Mouse (Mus musculus): ENCODE results near the gene Gm340. TPM values are rescaled to one million over a fixed set of nuclear protein-coding genes. Genes with fewer than 3 reads are reported as not detected.
A peak's percentile ranks its signal among the peaks of the same experiment; 100 is the strongest.

Gm340 gene
- polyA plus RNA-seq, 1 experiment from 2014 or later = 1.2 TPM

DNA sequence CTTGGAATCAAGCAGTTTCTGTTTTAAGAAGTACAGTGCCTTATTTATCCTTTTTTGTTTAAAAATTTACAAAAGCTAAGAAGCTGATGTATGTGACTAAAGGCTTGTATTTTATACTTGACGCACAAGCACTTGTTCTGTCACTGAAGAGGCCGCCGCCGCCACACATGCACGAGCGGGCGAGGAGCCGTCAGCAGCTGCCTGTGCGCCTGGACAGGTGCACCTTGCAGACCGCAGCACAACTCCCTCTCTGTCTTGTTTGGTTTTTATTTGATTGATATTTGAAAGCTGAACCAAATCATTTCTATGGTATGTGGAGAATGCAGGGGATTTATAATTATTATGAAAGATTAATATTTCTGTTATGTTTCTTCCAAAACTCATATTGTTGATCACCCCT is 4.6 kb downstream of the Gm340 start:
- H3K27me3 ChIP-seq = no peaks in the 10 kb centered on the region
- H3K9ac ChIP-seq = no peak overlapping the region
- no peak overlapping the region for H3K27ac ChIP-seq
- ATAC-seq (replicated peaks; ENCODE audit: insufficient number of reproducible peaks, insufficient read depth, low FRiP score, low read depth) = no peak
- no peaks in the 10 kb centered on the region for H3K9me3 ChIP-seq (replicated peaks)
- peaks cover 32% of the 10 kb centered on the region for H3K36me3 ChIP-seq
- peaks cover under 1% of the 10 kb centered on the region; the same call in 1 of the 2 replicates for H3K4me1 ChIP-seq (replicated peaks)
- H3K4me3 ChIP-seq = no peak overlapping the region
- WGBS = 92% methylated on average over 10 of the region's 10 CpGs
- H3K4me2 ChIP-seq = no peak overlapping the region

DNA sequence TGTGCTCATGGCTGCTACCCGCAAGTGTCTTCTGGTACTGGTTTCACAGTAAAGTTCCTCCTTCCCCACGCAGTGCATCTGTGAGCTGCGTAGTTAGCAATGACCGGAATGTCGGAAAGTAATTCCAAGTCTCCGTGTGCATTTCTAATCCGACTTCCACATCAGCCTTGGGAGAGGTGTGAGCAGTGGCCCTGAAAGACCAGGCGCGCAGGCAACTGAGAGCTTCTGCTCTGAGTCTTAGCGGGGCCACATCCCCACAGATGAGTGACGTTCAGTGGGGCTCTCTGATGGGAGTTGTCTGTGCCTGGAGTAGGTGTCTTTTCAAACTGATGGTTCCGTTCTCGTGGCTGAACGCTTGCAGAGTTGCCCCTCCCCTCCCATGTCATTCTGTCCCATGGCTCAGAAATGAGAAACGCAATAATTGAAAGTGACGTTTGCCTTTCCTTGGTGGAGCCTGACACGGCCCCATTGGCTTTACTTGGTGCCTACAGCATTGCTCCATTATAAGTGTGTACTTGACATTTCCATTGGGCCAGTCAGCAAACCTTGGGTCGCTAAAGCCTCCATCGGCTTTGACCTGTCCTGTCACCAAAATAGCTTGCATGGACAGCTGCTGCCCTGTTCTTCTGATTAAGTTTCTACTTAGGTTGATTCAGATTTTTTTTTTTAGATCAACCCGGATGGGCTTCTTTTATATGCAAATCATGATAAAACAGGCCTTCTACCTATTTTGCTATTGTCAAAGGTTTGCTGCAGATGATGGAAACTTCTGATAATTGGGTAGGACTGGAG is 5.5 kb downstream of the Gm340 start:
- no peaks in the 10 kb centered on the region for H3K9me3 ChIP-seq (replicated peaks)
- peaks cover 25% of the 10 kb centered on the region for H3K36me3 ChIP-seq
- 80% methylated on average over 20 of the region's 20 CpGs for WGBS
- H3K4me1 ChIP-seq (replicated peaks) = peaks cover 7% of the 10 kb centered on the region; the same call in 1 of the 2 replicates
- H3K27ac ChIP-seq = no peak overlapping the region
- no peaks in the 10 kb centered on the region for H3K27me3 ChIP-seq
- H3K4me3 ChIP-seq = no peak overlapping the region
- ATAC-seq (replicated peaks; ENCODE audit: insufficient number of reproducible peaks, insufficient read depth, low FRiP score, low read depth) = no peak
- no peak overlapping the region for H3K9ac ChIP-seq
- no peak overlapping the region for H3K4me2 ChIP-seq

DNA sequence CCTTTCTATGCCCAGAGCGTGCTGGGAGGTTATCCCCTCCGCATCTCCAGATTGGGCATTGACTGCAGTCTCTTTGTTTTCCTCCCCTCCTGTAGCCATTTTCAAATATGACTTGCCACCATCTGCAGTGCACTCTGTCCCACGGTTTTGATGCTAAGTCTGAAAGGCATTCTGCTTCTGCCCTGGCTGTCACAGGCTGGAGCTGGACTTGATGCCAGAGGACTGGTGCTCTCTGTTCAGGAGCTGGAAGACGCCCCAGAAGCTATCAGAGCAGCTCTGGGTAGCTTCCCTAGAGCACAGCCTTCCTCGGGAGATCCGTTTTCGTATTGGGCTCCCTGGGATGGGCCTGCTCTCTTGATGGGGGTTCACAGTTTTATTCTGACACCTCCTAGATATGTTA is 6.9 kb downstream of the Gm340 start:
- H3K27ac ChIP-seq = no peak overlapping the region
- 82% methylated on average over 7 of the region's 7 CpGs for WGBS
- no peaks in the 10 kb centered on the region for H3K27me3 ChIP-seq
- no peak overlapping the region for H3K4me2 ChIP-seq
- H3K4me3 ChIP-seq = no peak overlapping the region
- H3K9me3 ChIP-seq (replicated peaks) = no peaks in the 10 kb centered on the region
- H3K36me3 ChIP-seq = 0 out of 2 replicates have a peak, but pooled peaks cover 11% of the 10 kb centered on the region
- H3K4me1 ChIP-seq (replicated peaks) = peaks cover 7% of the 10 kb centered on the region; the same call in 1 of the 2 replicates
- no peak for ATAC-seq (replicated peaks; ENCODE audit: insufficient number of reproducible peaks, insufficient read depth, low FRiP score, low read depth)
- H3K9ac ChIP-seq = no peak overlapping the region

DNA sequence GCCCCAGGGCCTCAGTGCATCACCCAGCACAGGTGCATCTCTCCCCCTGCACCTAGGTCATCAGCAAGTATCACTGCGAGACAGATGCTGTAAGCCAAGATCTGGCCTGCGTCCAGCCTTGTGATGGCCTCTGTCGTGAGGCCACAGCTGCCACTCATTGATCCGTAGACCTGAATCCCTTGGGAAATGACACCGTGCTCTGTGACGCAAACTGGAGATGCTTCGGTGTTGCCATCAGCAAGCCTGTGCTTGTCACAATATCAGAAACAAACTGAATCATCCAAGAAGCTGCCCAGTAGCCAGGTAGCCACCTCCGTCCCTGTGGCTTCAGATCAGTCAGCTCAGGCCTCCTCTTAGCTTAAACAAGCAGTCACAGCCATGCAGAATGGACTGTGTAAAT is 7.5 kb downstream of the Gm340 start:
- Histone ChIP-seq H3K9ac (no peak overlapping the region), H3K9me3 (replicated peaks) (no peaks in the 10 kb centered on the region), H3K4me1 (replicated peaks) (peaks cover 7% of the 10 kb centered on the region; the same call in 1 of the 2 replicates), H3K36me3 (0 out of 2 replicates have a peak, but pooled peaks cover 8% of the 10 kb centered on the region), H3K4me3 (no peak overlapping the region), H3K4me2 (no peak overlapping the region), H3K27me3 (no peaks in the 10 kb centered on the region), H3K27ac (no peak overlapping the region)
- no peak for ATAC-seq (replicated peaks; ENCODE audit: insufficient number of reproducible peaks, insufficient read depth, low FRiP score, low read depth)
- WGBS = 86% methylated on average over 8 of the region's 8 CpGs

DNA sequence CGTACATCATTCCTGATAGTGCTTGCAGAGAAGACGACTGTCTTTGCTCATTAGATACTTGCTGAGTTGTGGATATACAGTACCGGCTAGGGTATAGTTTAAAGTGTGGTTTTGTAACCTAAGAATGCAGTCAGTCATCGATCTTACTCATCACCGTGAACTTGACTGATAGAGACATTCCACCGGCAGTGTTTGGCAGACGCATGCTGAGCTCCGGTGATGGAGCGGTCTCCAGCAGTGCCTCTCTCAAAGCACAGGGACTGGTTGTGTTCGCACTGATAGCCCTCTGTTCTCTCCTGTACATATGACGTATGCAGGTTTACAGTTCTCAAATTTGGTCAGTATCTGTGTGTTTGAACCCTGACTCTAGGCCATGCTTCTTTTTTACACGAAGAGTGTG is 9.6 kb downstream of the Gm340 start:
- Histone ChIP-seq H3K4me3 (no peak overlapping the region), H3K36me3 (no peaks in the 10 kb centered on the region), H3K27me3 (no peaks in the 10 kb centered on the region), H3K9me3 (replicated peaks) (no peaks in the 10 kb centered on the region), H3K4me2 (no peak overlapping the region), H3K4me1 (replicated peaks) (peaks cover 9% of the 10 kb centered on the region), H3K9ac (no peak overlapping the region), H3K27ac (no peak overlapping the region)
- WGBS = 43% methylated on average over 12 of the region's 12 CpGs
- ATAC-seq (replicated peaks; ENCODE audit: insufficient number of reproducible peaks, insufficient read depth, low FRiP score, low read depth) = no peak

DNA sequence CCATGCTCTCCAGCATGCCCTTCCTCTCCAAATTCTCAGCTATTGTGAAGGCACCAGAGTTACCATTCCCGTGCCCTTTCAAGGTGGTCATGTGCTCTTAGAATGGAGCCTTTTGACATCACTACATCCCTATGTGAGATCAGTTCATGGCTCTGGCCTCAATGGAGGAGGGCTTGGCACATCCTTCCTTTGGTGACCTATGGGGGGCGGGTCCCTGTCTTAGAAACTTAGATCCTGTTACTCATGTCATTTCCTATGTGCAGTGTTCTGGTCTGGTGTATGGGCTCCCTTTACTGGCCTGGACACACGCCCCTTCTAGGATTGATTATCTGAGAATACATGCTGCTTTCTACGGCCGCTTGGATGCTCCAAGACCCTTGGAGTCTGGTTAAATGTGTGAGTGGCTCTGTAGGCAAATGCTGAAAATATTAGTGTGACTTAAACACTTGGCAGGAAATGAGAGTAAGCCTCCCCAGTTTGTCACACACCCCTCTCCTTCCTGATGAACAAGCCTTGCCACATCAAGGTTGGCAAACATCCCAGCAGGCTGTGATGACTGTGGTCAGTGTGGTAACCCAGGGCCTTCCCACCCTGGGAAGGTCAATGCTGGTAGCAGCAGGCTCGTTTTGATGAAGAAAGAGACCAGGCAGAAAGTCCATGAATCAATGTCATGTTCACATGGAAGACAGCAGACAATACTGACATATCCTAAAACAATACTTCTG is 15.2 kb downstream of the Gm340 start:
- Histone ChIP-seq H3K27ac (no peak overlapping the region), H3K9ac (no peak overlapping the region)

DNA sequence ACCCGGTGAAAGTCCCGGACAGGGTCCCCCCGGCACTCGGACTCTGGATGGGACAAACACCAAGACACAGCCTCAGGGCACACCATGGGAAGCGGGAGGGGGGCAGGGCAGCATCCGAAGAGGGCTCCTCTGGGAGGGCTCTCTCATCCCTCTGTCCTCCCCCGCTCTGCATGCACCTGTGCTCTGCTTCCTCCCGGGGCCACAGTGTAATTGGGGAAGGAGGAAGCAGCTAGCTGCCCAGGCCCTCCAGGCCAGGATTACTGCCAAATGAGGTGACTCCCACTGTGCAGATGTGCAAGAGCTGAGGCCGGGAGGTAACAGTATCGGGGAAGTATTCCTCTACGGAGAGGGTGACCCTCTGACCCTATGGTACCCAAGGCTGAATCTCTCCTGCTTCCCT is 18.5 kb downstream of the Gm340 start:
- H3K4me2 ChIP-seq = no peak overlapping the region
- H3K4me1 ChIP-seq (replicated peaks) = peaks cover 10% of the 10 kb centered on the region
- H3K4me3 ChIP-seq = no peak overlapping the region
- H3K9me3 ChIP-seq (replicated peaks) = no peaks in the 10 kb centered on the region
- no peak for ATAC-seq (replicated peaks; ENCODE audit: insufficient number of reproducible peaks, insufficient read depth, low FRiP score, low read depth)
- 59% methylated on average over 11 of the region's 11 CpGs for WGBS
- H3K36me3 ChIP-seq = no peaks in the 10 kb centered on the region
- H3K9ac ChIP-seq = no peak overlapping the region
- H3K27ac ChIP-seq = no peak overlapping the region
- H3K27me3 ChIP-seq = no peaks in the 10 kb centered on the region

More for the DNA sequence above, 15.2 kb downstream of the Gm340 start:
- Histone ChIP-seq H3K36me3 (no peaks in the 10 kb centered on the region), H3K4me1 (replicated peaks) (peaks cover 11% of the 10 kb centered on the region), H3K4me2 (no peak overlapping the region), H3K9me3 (replicated peaks) (no peaks in the 10 kb centered on the region), H3K4me3 (no peak overlapping the region), H3K27me3 (no peaks in the 10 kb centered on the region)
- 68% methylated on average over 6 of the region's 6 CpGs for WGBS
- ATAC-seq (replicated peaks; ENCODE audit: insufficient number of reproducible peaks, insufficient read depth, low FRiP score, low read depth) = peak; percentile 32; the same call in 1 of the 2 replicates

DNA sequence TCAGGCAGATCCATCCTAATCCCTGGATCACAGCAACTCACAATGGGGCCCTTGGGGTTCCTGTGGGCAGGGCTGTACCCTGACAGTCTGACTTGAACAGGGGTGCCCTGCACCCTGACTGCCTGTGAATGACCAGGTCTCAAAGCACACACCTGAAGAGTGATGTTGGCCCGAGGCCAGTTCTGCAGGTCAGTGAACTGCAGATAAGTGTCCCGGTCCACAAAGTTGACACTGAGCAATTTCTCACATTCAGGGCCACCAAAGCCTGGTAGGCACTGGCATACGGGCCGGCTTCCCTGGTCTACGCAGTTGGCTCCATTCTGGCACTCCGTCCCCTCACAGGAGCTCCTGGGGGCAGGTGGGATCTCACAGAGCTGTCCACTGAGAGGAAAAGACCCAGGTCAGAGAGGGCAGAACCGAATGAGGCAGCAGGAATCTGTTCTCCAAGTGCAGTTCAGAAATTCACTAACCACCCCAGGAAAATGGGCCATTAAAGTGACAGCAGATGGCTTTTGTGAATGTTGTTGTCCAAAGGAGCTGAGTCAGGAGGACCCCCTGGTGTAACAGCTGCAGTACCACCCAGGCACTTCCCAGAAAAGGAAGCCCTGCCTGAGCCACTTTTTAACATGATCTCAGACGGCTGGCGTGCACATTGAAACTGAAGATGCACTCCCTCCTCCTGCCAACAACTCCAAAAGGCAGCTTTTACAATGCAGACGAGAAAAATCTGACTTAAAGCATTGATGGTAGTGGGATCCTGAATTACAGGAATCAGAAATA is 24.2 kb downstream of the Gm340 start:
- 74% methylated on average over 10 of the region's 10 CpGs for WGBS
- Histone ChIP-seq H3K9ac (no peak overlapping the region), H3K27ac (no peak overlapping the region), H3K4me3 (no peak overlapping the region), H3K27me3 (no peaks in the 10 kb centered on the region), H3K4me1 (replicated peaks) (no peaks in the 10 kb centered on the region), H3K9me3 (replicated peaks) (no peaks in the 10 kb centered on the region), H3K4me2 (no peak overlapping the region), H3K36me3 (no peaks in the 10 kb centered on the region)
- ATAC-seq (replicated peaks; ENCODE audit: insufficient number of reproducible peaks, insufficient read depth, low FRiP score, low read depth) = no peak

DNA sequence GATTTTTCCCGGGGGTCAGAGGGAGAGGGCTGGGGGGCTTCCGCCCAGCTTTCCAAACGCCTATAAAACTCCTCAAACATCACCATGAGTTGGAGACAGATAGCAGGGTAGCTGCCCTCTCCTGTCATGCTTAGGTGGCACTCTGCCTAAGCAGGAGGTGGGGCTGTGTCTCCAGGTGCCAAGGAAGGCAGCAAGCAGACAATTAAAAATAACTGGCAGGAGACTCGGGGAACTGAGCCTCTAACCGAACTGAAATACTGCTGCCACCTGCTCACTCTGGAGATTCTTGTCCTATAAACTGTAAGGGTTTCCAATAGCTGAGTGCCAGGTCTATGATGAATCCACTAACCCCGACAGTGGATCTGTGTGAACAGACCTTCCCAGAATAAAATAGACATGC is 29.5 kb downstream of the Gm340 start:
- no peak for ATAC-seq (replicated peaks; ENCODE audit: insufficient number of reproducible peaks, insufficient read depth, low FRiP score, low read depth)
- Histone ChIP-seq H3K36me3 (no peaks in the 10 kb centered on the region), H3K4me2 (no peak overlapping the region), H3K27me3 (peaks cover 3% of the 10 kb centered on the region; the same call in 1 of the 2 replicates), H3K9me3 (replicated peaks) (no peaks in the 10 kb centered on the region), H3K4me3 (no peak overlapping the region), H3K9ac (no peak overlapping the region), H3K27ac (no peak overlapping the region), H3K4me1 (replicated peaks) (no peaks in the 10 kb centered on the region)
- WGBS = 69% methylated on average over 6 of the region's 6 CpGs

DNA sequence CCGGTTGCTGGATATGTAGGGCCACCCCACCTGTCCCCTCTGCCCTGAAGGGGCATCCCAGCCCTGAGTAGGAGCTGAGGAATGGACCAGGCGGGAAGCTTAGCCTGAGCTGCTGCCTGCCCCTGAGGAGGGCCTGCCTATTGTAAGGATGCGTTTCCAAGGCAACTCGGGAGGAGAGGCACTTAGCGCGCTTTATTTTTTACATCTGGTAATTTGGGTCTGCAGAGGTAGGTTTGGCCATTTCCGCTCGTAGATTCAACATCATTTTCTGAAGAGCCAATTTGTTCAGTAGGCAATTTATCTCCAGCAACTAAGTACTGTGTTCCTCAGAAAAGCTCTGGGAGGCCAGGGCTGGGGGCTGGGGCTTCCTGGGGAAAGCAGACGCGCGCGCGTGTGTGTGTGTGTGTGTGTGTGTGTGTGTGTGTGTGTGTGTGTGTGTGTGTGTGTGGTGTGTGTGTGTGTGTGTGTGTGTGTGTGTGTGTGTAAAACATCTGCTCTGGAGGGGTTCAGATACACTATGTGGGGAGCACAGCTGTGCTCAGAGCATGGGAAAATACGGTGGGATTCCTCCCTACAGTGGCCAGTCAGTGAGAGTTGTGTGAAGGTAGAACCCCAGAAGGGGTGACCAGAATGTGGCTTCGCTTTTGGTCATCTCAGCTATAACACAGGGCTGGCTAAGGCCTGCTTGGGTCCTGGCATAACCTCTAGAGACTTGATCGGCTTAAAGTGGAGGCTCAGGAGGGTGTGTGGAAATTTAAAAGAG is 31.3 kb downstream of the Gm340 start:
- 56% methylated on average over 16 of the region's 16 CpGs for WGBS
- H3K4me3 ChIP-seq = no peak overlapping the region
- no peak overlapping the region for H3K9ac ChIP-seq
- no peak; the same call in 1 of the 2 replicates for ATAC-seq (replicated peaks; ENCODE audit: insufficient number of reproducible peaks, insufficient read depth, low FRiP score, low read depth)
- H3K27ac ChIP-seq = no peak overlapping the region
- no peaks in the 10 kb centered on the region for H3K36me3 ChIP-seq
- no peaks in the 10 kb centered on the region for H3K9me3 ChIP-seq (replicated peaks)
- peaks cover 3% of the 10 kb centered on the region; the same call in 1 of the 2 replicates for H3K27me3 ChIP-seq
- no peak overlapping the region for H3K4me2 ChIP-seq
- H3K4me1 ChIP-seq (replicated peaks) = peaks cover 9% of the 10 kb centered on the region
